Mouse (Mus musculus): ENCODE data around the gene Spin2d.
"Not testable (repeated sequence)": the region's sequence is repeated elsewhere in the genome, so short reads cannot be mapped to it uniquely, and the experiment has no call there.

Gene Spin2d

DNA sequence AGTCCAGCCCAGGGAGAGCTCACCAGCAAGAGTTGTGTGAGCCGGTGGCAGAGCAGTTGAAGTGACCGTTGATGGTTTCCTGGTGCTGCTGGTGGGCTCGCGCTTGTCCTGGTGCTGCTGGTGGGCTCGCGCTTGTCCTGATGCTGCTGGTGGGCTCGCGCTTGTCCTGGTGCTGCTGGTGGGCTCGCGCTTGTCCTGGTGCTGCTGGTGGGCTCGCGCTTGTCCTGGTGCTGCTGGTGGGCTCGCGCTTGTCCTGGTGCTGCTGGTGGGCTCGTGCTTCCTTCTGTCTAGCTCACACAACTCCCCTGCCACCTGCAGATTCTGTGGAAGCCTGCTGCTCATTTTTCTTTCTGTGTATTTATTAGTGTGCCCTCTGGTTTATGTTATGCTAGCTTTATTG, at the start of gene Spin2d:
Gene Spin2d, minus strand, starts transcription at position 101 of the 400 bp plus-strand sequence.
- DNase-seq (ENCODE audit: low read depth, low spot score), result not testable (repeated sequence)

DNA sequence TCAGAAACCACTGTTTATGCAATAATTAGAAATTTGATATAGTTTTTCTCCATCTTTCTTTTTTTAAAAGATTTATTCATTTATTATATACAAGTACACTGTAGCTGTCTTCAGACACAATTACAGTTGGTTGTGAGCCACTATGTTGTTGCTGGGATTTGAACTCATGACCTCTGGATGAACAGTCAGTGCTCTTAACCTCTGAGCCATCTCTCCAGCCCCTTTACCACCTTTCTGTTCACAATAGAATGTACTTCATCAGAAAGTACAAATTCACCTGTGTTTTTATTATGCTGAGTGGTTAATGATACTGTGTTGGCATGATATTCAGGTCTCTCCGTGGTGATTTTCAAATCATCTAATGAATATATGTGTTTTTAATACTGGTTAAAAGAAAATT, 48.6 kb upstream of the Spin2d start:
- no peak for DNase-seq (ENCODE audit: low read depth, low spot score)

DNA sequence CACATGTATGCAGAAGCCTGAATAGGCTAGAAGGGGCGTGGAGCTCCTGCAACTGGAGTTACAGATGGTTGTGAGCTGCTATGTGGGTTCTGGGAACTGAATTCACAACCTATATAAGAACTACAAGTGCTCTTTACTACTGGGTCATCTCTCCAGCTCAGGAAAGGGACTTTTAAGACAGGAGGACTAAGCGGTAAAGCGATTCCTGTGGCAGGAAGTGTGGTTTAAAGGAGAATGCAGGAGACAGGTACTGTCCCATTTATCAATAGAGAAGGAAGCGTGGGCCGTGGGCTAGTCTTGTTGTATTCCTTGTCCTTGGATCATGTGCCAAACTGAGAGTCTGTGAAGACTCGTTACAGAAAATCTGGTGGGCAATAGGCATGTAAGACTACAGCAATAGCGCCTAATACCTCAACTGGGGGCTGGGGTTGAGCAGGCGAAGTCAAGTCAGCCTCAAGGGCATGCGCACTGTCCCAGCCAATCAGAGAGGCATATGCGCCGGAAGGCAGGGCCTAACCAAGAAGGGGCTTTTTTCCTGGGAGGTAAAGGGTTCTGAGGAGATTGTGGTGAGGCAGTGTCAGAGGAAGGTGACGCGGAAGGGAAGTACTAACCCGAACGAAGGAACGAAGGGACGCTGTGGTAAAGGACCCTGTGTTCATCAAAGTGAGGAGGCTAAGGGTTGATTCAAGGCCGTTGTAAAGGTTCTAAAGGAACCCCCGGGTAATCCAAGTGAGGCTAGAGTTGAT, 37.2 kb upstream of the Spin2d start, which contains the start of gene Xlr4b:
Gene Xlr4b, plus strand, starts transcription at position 515 of the 746 bp plus-strand sequence.
- not testable (repeated sequence) for DNase-seq (ENCODE audit: low read depth, low spot score)

DNA sequence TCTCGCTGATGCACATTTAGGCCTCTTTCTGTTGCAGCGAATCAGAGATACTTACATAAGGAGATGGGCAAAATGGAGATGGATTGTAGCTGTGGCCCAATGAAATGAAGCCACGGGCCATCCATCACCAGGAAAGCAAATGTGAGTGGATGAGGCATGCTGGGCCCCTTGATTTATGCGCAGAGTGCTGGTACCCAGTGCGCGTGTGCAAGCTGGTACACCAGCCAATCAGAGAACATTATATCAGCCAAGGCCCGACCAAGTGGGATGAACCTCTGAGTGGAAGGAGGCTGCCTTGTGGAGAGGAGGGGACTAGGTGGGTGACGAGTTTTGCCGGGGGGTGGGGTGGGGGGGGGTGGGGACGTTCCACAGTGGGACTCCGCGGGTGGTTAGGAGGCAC, 15.1 kb upstream of the Spin2d start, which contains the start of gene Xlr3b:
Gene Xlr3b, plus strand, starts transcription at position 274 of the 400 bp plus-strand sequence.
- peak; percentile 7 for DNase-seq (ENCODE audit: low read depth, low spot score)

DNA sequence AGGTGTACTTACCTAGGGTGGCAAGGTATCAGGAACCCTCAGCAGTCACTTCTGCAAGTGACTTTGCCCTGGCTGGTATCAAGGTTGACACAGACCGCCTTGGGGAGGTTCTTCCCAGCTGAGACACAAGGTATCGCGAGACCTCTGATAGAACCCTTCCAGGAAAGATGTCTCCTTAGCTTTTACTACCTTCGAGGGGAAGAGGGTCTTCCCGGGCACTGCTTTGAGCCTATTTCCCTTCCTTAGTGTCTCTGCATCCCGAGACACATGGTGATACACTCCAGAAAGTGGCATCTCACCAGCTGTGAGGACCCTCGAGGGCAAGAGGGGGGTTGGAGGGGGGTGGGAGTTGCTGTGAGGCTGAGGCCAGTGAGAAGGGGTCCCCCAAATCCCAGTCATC, 27.4 kb downstream of the Spin2d start, which contains the start of gene DXBay18:
Gene DXBay18, minus strand, starts transcription at position 101 of the 400 bp plus-strand sequence.
- not testable (repeated sequence) for DNase-seq (ENCODE audit: low read depth, low spot score)

DNA sequence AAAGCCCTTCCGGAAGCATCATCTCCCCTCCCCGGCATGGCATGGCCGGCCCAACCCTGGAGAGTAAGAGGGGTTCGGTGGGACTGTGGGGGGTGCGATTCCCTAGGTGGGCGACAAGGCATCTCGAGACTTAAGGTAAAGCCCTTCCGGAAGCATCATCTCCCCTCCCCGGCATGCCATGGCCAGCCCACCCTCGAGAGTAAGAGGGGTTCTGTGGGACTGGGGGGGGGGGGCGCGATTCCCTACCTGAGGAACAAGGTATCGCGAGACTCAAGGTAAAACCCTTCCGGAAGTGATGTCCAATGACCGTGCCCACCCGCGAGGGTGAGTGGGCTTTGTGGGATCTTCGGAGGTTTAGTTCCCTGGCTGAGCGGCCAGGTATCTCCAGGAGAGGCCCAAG, 28.3 kb downstream of the Spin2d start, which contains the start of gene Xlr5b:
Gene Xlr5b, plus strand, starts transcription at position 301 of the 400 bp plus-strand sequence.
- DNase-seq (ENCODE audit: low read depth, low spot score), result not testable (repeated sequence)

DNA sequence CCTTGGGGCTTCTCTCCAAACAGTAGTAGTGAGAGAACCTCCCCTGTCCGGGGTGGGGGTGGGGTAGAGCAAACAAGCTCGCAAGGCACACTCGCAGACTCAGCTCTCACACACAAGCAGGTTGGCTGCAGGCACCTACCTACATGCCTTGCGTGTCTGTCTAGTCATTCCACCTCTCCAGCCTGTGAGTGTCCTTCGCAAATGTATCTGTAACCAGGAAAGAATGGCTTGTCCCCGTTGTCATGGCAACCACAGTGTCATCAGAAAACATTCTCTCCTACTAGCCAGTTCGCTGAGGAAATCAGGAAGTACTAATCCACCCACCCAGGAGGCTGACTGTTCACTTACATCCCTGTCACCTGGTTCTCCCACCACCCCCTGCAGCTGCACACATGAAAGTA, 33.6 kb downstream of the Spin2d start:
- DNase-seq (ENCODE audit: low read depth, low spot score), result not testable (repeated sequence)

Data from ES-CJ7 (cell line).